Mouse (Mus musculus) C2C12 (cell line): ENCODE results near the gene Pusl1.

Experiments used
- CEBPB ChIP-seq: IDR thresholded peaks from one replicate; pipeline ENCODE4 v1.6.1; 2011; ENCODE audit warnings: low read depth, mild to moderate bottlenecking, control low read depth, moderate library complexity
- CTCF ChIP-seq: IDR thresholded peaks from one replicate; pipeline ENCODE4 v1.5.1; 2011; ENCODE audit not compliant: control insufficient read depth, insufficient read depth, insufficient read length
- MAX ChIP-seq: IDR thresholded peaks from one replicate; pipeline ENCODE4 v1.6.1; 2011; ENCODE audit warnings: mild to moderate bottlenecking, control low read depth
- MYOD1 ChIP-seq: IDR thresholded peaks from one replicate; pipeline ENCODE4 v1.6.1; 2011; ENCODE audit warnings: low read depth; ENCODE audit not compliant: control insufficient read depth, insufficient read length
- MYOG ChIP-seq: IDR thresholded peaks from one replicate; pipeline ENCODE4 v1.6.1; 2011; ENCODE audit not compliant: control insufficient read depth, insufficient read length; ENCODE audit errors: extremely low read depth
- USF1 ChIP-seq: IDR thresholded peaks from one replicate; pipeline ENCODE4 v1.6.1; 2011; ENCODE audit warnings: low read depth, mild to moderate bottlenecking, control low read depth, moderate library complexity

- TF ChIP-seq CTCF (no peak), MAX (no peak), MYOG (no peak), CEBPB (no peak), USF1 (no peak), MYOD1 (no peak)
Measured at GRCm38 (mm10) chr4:155887674-155888073, 3.9 kb downstream of the Pusl1 start.
